Mouse (Mus musculus): ENCODE measurements around the gene Itsn2. TPM values are rescaled to one million over a fixed set of nuclear protein-coding genes. Genes with fewer than 3 reads are reported as not detected.

Gene Itsn2
- polyA plus RNA-seq, 1 experiment from 2014 or later = 19.7 TPM

GRCm38 (mm10) chr12:4708881-4709604 is 116.6 kb downstream of the Itsn2 start:
- Histone ChIP-seq H3K4me3 (ENCODE audit: low read depth, low read length) (no peak overlapping the region), H3K4me1 (ENCODE audit: control insufficient read depth, insufficient read depth, low read length) (no peaks in the 10 kb centered on the region), H3K36me3 (ENCODE audit: control insufficient read depth, insufficient read depth, low read length) (no peaks in the 10 kb centered on the region), H3K27me3 (ENCODE audit: control insufficient read depth, insufficient read depth, low read length) (no peaks in the 10 kb centered on the region), H3K9me3 (ENCODE audit: control insufficient read depth, low read length) (no peaks in the 10 kb centered on the region), H3K9ac (ENCODE audit: low read length) (no peak overlapping the region), H3K4me2 (ENCODE audit: low read depth) (no peak overlapping the region), H3K27ac (ENCODE audit: low read depth, low read length) (no peak overlapping the region)
- 76% methylated on average over 8 of the region's 8 CpGs for WGBS
- ATAC-seq (ENCODE audit: insufficient read depth, low FRiP score, low TSS enrichment) (no peak; the same call in 1 of the 2 replicates), DNase-seq (ENCODE audit: low spot score) (peak; percentile 31)

DNA sequence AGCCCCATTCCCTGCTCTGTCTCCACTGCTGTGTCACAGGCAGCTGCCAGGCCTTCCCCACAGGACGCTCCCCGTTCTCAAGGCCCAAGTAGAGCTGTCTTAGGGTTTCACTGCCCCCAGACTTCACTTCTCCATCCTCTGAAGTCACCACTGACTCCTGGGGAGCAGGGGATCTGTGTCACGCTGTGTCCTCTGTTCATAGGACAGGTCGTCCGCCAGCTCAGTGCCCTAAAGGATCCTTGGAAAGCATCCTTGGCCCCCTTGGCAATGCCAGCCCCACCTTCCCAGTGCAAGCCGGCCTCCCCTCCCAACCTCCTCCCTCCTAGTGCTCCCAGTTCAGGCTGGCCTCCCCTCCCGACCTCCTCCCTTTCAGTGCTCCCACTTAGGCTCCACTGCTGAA is 117.5 kb downstream of the Itsn2 start:
- H3K27ac ChIP-seq (ENCODE audit: low read depth, low read length) = no peak overlapping the region
- WGBS = 88% methylated on average over 7 of the region's 7 CpGs
- DNase-seq (ENCODE audit: low spot score) = no peak
- no peak overlapping the region for H3K4me3 ChIP-seq (ENCODE audit: low read depth, low read length)
- H3K36me3 ChIP-seq (ENCODE audit: control insufficient read depth, insufficient read depth, low read length) = no peaks in the 10 kb centered on the region
- no peaks in the 10 kb centered on the region for H3K4me1 ChIP-seq (ENCODE audit: control insufficient read depth, insufficient read depth, low read length)
- no peak overlapping the region for H3K4me2 ChIP-seq (ENCODE audit: low read depth)
- H3K27me3 ChIP-seq (ENCODE audit: control insufficient read depth, insufficient read depth, low read length) = no peaks in the 10 kb centered on the region
- H3K9ac ChIP-seq (ENCODE audit: low read length) = no peak overlapping the region
- H3K9me3 ChIP-seq (ENCODE audit: control insufficient read depth, low read length) = no peaks in the 10 kb centered on the region
- no peak for ATAC-seq (ENCODE audit: insufficient read depth, low FRiP score, low TSS enrichment)

DNA sequence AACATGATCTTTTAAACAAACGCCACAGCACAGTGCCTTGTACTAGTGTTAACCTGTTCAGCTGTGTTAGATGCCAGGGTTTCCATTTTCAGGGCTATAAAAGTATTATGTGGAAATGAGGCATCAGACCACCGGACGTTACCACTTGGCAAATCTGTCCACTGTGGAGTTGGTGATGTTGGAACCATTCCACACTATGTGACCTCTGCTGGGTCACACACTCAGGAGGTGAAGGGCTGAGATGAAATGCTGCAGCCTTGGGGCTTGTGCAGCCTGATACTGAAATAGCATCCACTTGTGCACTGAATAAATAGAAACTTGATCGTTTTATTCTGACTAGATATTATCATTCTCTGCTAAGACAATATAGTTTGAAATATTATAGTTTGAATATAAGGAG is 120.9 kb downstream of the Itsn2 start:
- Histone ChIP-seq H3K27me3 (ENCODE audit: control insufficient read depth, insufficient read depth, low read length) (no peaks in the 10 kb centered on the region), H3K4me2 (ENCODE audit: low read depth) (no peak overlapping the region), H3K27ac (ENCODE audit: low read depth, low read length) (no peak overlapping the region), H3K4me1 (ENCODE audit: control insufficient read depth, insufficient read depth, low read length) (no peaks in the 10 kb centered on the region), H3K4me3 (ENCODE audit: low read depth, low read length) (no peak overlapping the region), H3K9ac (ENCODE audit: low read length) (no peak overlapping the region), H3K9me3 (ENCODE audit: control insufficient read depth, low read length) (no peaks in the 10 kb centered on the region), H3K36me3 (ENCODE audit: control insufficient read depth, insufficient read depth, low read length) (no peaks in the 10 kb centered on the region)
- 77% methylated on average over 4 of the region's 4 CpGs for WGBS
- DNase-seq (ENCODE audit: low spot score) = no peak
- ATAC-seq (ENCODE audit: insufficient read depth, low FRiP score, low TSS enrichment) = no peak

GRCm38 (mm10) chr12:4715606-4716005 is 123.2 kb downstream of the Itsn2 start:
- no peak for ATAC-seq (ENCODE audit: insufficient read depth, low FRiP score, low TSS enrichment)
- Histone ChIP-seq H3K4me2 (ENCODE audit: low read depth) (no peak overlapping the region), H3K9me3 (ENCODE audit: control insufficient read depth, low read length) (no peaks in the 10 kb centered on the region), H3K4me3 (ENCODE audit: low read depth, low read length) (no peak overlapping the region), H3K27me3 (ENCODE audit: control insufficient read depth, insufficient read depth, low read length) (no peaks in the 10 kb centered on the region), H3K27ac (ENCODE audit: low read depth, low read length) (no peak overlapping the region), H3K4me1 (ENCODE audit: control insufficient read depth, insufficient read depth, low read length) (no peaks in the 10 kb centered on the region), H3K36me3 (ENCODE audit: control insufficient read depth, insufficient read depth, low read length) (no peaks in the 10 kb centered on the region), H3K9ac (ENCODE audit: low read length) (no peak overlapping the region)
- WGBS = 83% methylated on average over 10 of the region's 10 CpGs
- DNase-seq (ENCODE audit: low spot score) = no peak

GRCm38 (mm10) chr12:4717417-4717816 is 125.0 kb downstream of the Itsn2 start:
- H3K27me3 ChIP-seq (ENCODE audit: control insufficient read depth, insufficient read depth, low read length) = no peaks in the 10 kb centered on the region

DNA sequence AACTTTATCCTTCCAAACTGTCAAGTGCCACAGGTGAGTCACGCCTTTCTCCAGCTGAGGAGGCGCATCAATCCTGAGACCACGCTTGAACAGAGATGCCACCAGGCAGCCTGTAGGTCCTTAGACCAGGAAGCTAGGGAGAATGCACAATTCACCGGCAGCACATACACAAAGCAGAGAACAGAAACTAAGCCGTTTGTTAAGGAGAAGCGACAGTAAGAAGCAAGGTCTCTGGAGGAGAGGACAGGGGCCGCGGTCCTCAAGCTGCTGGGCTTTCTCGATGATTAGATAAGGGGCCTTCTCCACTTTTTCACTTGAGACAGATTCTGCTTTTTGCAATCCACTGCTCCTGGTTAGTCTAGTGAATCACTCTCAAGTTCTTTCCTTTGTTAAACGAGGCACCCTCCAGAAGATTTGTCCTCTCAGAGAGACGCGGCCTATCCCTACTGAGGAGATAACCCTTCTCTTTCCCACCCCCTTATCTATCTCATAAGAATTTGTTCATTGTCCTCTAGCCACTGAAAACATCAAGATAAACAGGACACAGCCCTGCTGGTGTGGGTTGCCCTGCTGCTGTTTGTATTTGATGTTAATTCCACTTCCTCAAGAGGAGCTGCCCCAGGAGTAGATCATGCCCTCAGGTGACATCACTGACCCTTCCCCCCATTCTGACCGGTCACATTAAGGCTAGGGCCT is 126.8 kb downstream of the Itsn2 start:
- WGBS = 93% methylated on average over 13 of the region's 13 CpGs
- ATAC-seq (ENCODE audit: insufficient read depth, low FRiP score, low TSS enrichment) = no peak
- no peak overlapping the region for H3K4me3 ChIP-seq (ENCODE audit: low read depth, low read length)
- H3K9me3 ChIP-seq (ENCODE audit: control insufficient read depth, low read length) = no peaks in the 10 kb centered on the region
- H3K27ac ChIP-seq (ENCODE audit: low read depth, low read length) = no peak overlapping the region
- H3K4me2 ChIP-seq (ENCODE audit: low read depth) = no peak overlapping the region
- no peaks in the 10 kb centered on the region for H3K4me1 ChIP-seq (ENCODE audit: control insufficient read depth, insufficient read depth, low read length)
- no peaks in the 10 kb centered on the region for H3K27me3 ChIP-seq (ENCODE audit: control insufficient read depth, insufficient read depth, low read length)
- no peak for DNase-seq (ENCODE audit: low spot score)
- H3K36me3 ChIP-seq (ENCODE audit: control insufficient read depth, insufficient read depth, low read length) = no peaks in the 10 kb centered on the region
- no peak overlapping the region for H3K9ac ChIP-seq (ENCODE audit: low read length)

More at GRCm38 (mm10) chr12:4717417-4717816, 125.0 kb downstream of the Itsn2 start:
- Histone ChIP-seq H3K9me3 (ENCODE audit: control insufficient read depth, low read length) (no peaks in the 10 kb centered on the region), H3K36me3 (ENCODE audit: control insufficient read depth, insufficient read depth, low read length) (no peaks in the 10 kb centered on the region), H3K4me2 (ENCODE audit: low read depth) (no peak overlapping the region), H3K4me3 (ENCODE audit: low read depth, low read length) (no peak overlapping the region), H3K4me1 (ENCODE audit: control insufficient read depth, insufficient read depth, low read length) (no peaks in the 10 kb centered on the region), H3K9ac (ENCODE audit: low read length) (no peak overlapping the region), H3K27ac (ENCODE audit: low read depth, low read length) (no peak overlapping the region)
- DNase-seq (ENCODE audit: low spot score) = peak; percentile 46
- 7% methylated on average over 7 of the region's 7 CpGs for WGBS
- ATAC-seq (ENCODE audit: insufficient read depth, low FRiP score, low TSS enrichment) = peak; percentile 82; the same call in 1 of the 2 replicates

DNA sequence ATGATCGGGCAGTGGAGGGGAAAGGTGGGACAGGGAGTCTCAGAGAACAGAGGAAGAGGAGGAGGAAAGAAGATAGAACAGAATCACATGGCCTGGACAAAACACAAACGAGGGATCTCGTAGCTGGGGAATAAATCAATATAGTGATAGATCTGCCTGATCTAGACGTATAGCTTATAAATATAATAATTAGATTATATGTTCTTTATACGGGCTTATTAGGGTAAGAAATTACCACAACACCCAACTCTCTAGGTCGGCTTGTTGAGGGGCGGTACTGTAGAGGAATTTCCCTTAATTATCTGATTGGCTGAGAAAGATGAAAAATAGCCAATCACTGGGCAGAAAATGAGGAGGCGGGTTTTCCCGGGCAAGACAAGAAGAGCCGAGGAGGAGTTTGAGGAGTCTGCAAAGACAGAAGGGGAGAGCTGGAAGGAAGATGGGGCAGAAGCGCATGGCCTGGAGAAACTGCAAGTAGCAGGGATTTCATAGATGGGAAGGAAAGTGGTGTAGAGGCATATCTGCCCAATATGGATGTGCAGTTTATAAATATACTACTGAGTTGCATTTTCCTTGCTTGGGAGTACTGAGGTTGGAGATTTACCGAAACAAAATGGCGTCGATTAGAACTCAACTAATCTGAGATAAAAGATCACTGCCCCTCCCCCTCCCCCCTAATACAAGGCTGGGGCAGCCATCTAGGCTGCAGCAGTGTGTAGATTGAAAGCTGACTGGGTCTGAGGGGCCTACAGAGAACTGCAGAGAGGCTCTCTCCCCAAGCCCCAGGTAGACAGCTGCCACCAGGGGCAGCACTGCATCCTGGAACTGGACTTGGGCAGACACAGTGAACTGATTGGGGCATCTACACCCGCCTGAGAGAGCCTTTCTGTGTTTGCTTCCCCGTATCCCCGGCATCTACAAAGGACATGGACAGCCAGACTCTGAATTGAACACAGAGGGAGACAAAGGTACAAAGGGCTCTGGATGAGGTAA is 127.6 kb downstream of the Itsn2 start:
- 77% methylated on average over 17 of the region's 17 CpGs for WGBS
- H3K4me1 ChIP-seq (ENCODE audit: control insufficient read depth, insufficient read depth, low read length) = no peaks in the 10 kb centered on the region
- H3K36me3 ChIP-seq (ENCODE audit: control insufficient read depth, insufficient read depth, low read length) = no peaks in the 10 kb centered on the region
- no peak overlapping the region for H3K9ac ChIP-seq (ENCODE audit: low read length)
- no peak overlapping the region for H3K4me2 ChIP-seq (ENCODE audit: low read depth)
- H3K27me3 ChIP-seq (ENCODE audit: control insufficient read depth, insufficient read depth, low read length) = no peaks in the 10 kb centered on the region
- H3K9me3 ChIP-seq (ENCODE audit: control insufficient read depth, low read length) = no peaks in the 10 kb centered on the region
- H3K4me3 ChIP-seq (ENCODE audit: low read depth, low read length) = no peak overlapping the region
- ATAC-seq (ENCODE audit: insufficient read depth, low FRiP score, low TSS enrichment) (no peak), DNase-seq (ENCODE audit: low spot score) (no peak)
- no peak overlapping the region for H3K27ac ChIP-seq (ENCODE audit: low read depth, low read length)

- H3K36me3 ChIP-seq (ENCODE audit: control insufficient read depth, insufficient read depth, low read length) = no peaks in the 10 kb centered on the region
- H3K4me3 ChIP-seq (ENCODE audit: low read depth, low read length) = no peak overlapping the region
- ATAC-seq (ENCODE audit: insufficient read depth, low FRiP score, low TSS enrichment) (no peak), DNase-seq (ENCODE audit: low spot score) (no peak)
- no peaks in the 10 kb centered on the region for H3K9me3 ChIP-seq (ENCODE audit: control insufficient read depth, low read length)
- no peak overlapping the region for H3K4me2 ChIP-seq (ENCODE audit: low read depth)
- no peaks in the 10 kb centered on the region for H3K4me1 ChIP-seq (ENCODE audit: control insufficient read depth, insufficient read depth, low read length)
- no peaks in the 10 kb centered on the region for H3K27me3 ChIP-seq (ENCODE audit: control insufficient read depth, insufficient read depth, low read length)
- WGBS = 94% methylated on average over 3 of the region's 3 CpGs
- H3K27ac ChIP-seq (ENCODE audit: low read depth, low read length) = no peak overlapping the region
- H3K9ac ChIP-seq (ENCODE audit: low read length) = no peak overlapping the region
Observed at GRCm38 (mm10) chr12:4729165-4729564, 136.7 kb downstream of the Itsn2 start.

Measured in neural tube, embryonic 11.5 days (tissue).